Mouse (Mus musculus): ENCODE data around the gene Acp7.

- TF ChIP-seq CTCF (IDR thresholded peaks at IDR 0.05; ENCODE audit: borderline replicate concordance, extremely low read depth, insufficient read depth, insufficient read length) (no peak), POLR2A (IDR thresholded peaks at IDR 0.05; ENCODE audit: borderline replicate concordance, extremely low read depth, insufficient read depth, insufficient read length, poor library complexity, severe bottlenecking) (no peak)
Measured at GRCm38 (mm10) chr7:28572689-28573088, 58.4 kb downstream of the Acp7 start.

All from brain, embryonic 14.5 days (tissue).